ENCODE assay signal across 7 mouse cellular contexts in genomic region chr2:114201574-114201973, GRCm38 (mm10). TPM values are rescaled to one million over a fixed set of nuclear protein-coding genes. Genes with fewer than 3 reads are reported as not detected.
DNase-seq lines count a peak whose midpoint lies in the region; ATAC-seq and TF ChIP-seq lines count a peak whose summit lies in the region.

No protein-coding gene starts in this region.

- peaks cover 9% of the 10 kb centered on the region for H3K4me1 ChIP-seq in lung, embryonic 16.5 days (replicated peaks; ENCODE audit: control insufficient read depth, insufficient read depth, low read length)
- peaks cover 10% of the 10 kb centered on the region for H3K4me1 ChIP-seq in forebrain, embryonic 12.5 days
- H3K4me1 ChIP-seq in limb, embryonic 12.5 days (replicated peaks), result peaks cover 10% of the 10 kb centered on the region
- 0 out of 2 replicates have a peak, but pooled peaks cover 3% of the 10 kb centered on the region for H3K4me1 ChIP-seq in small intestine, adult 2 months (ENCODE audit: control insufficient read depth, insufficient read depth, insufficient read length, low read length)

- H3K27me3 ChIP-seq in lung, embryonic 16.5 days (ENCODE audit: control insufficient read depth, insufficient read depth, low read depth, low read length), result no peaks in the 10 kb centered on the region
- no peaks in the 10 kb centered on the region for H3K27me3 ChIP-seq in forebrain, embryonic 12.5 days
- no peaks in the 10 kb centered on the region; the same call in 1 of the 2 replicates for H3K27me3 ChIP-seq in limb, embryonic 12.5 days
- no peaks in the 10 kb centered on the region for H3K27me3 ChIP-seq in small intestine, adult 2 months (ENCODE audit: control insufficient read depth, insufficient read depth, low read length)

- no peaks in the 10 kb centered on the region for H3K36me3 ChIP-seq in lung, embryonic 16.5 days (ENCODE audit: control insufficient read depth, insufficient read depth, low read length)
- H3K36me3 ChIP-seq in forebrain, embryonic 12.5 days (replicated peaks), result peaks cover 7% of the 10 kb centered on the region
- H3K36me3 ChIP-seq in limb, embryonic 12.5 days, result peaks cover 8% of the 10 kb centered on the region
- H3K36me3 ChIP-seq in small intestine, adult 2 months (ENCODE audit: control insufficient read depth, insufficient read depth, low read length), result peaks cover 1% of the 10 kb centered on the region; the same call in 1 of the 2 replicates

- no peak for DNase-seq in lung, postnatal 25 days (ENCODE audit: low spot score)
- DNase-seq in layer of hippocampus, postnatal 36 days, result no peak
- no peak for DNase-seq in kidney, adult 8-10 months

- no peak for ATAC-seq in lung, embryonic 16.5 days (ENCODE audit: low read depth)
- peak; percentile 41; the same call in 1 of the 2 replicates for ATAC-seq in forebrain, embryonic 12.5 days (ENCODE audit: low FRiP score)
- no peak for ATAC-seq in limb, embryonic 12.5 days (ENCODE audit: insufficient number of reproducible peaks, insufficient read depth, low FRiP score, low TSS enrichment, low read depth)

- no peak for TF ChIP-seq CTCF in small intestine, adult 2 months (IDR thresholded peaks at IDR 0.05; ENCODE audit: extremely low read depth, insufficient read length, insufficient replicate concordance, low read depth, low read length)

- peak overlapping the region; percentile 75 for H3K4me3 ChIP-seq in lung, embryonic 16.5 days (ENCODE audit: low read length)
- H3K4me3 ChIP-seq in forebrain, embryonic 12.5 days (replicated peaks), result peak overlapping the region; percentile 83
- H3K4me3 ChIP-seq in limb, embryonic 12.5 days (replicated peaks), result peak overlapping the region; percentile 83
- peak overlapping the region; percentile 92 for H3K4me3 ChIP-seq in small intestine, adult 2 months (ENCODE audit: low read depth, low read length)

- H3K9me3 ChIP-seq in lung, embryonic 16.5 days (ENCODE audit: control insufficient read depth, low read length), result no peaks in the 10 kb centered on the region
- H3K9me3 ChIP-seq in forebrain, embryonic 12.5 days, result no peaks in the 10 kb centered on the region
- no peaks in the 10 kb centered on the region for H3K9me3 ChIP-seq in limb, embryonic 12.5 days

- no peak overlapping the region for H3K27ac ChIP-seq in lung, embryonic 16.5 days (ENCODE audit: low read length)
- H3K27ac ChIP-seq in forebrain, embryonic 12.5 days, result peak overlapping the region; percentile 71; the same call in 1 of the 2 replicates
- no peak overlapping the region for H3K27ac ChIP-seq in limb, embryonic 12.5 days
- no peak overlapping the region for H3K27ac ChIP-seq in small intestine, adult 2 months (ENCODE audit: insufficient read depth, low read depth, low read length)

- no peak for TF ChIP-seq POLR2A in small intestine, adult 2 months (IDR thresholded peaks at IDR 0.05; ENCODE audit: low read depth, low read length)

- peak overlapping the region; percentile 91 for H3K9ac ChIP-seq in lung, embryonic 16.5 days (ENCODE audit: low read length)
- H3K9ac ChIP-seq in forebrain, embryonic 12.5 days, result peak overlapping the region; percentile 82
- H3K9ac ChIP-seq in limb, embryonic 12.5 days (replicated peaks), result peak overlapping the region; percentile 90

- 30% methylated on average over 4 of the region's 4 CpGs for WGBS in lung, embryonic 16.5 days
- 34% methylated on average over 4 of the region's 4 CpGs for WGBS in forebrain, embryonic 12.5 days
- 39% methylated on average over 4 of the region's 4 CpGs for WGBS in limb, embryonic 12.5 days
- 34% methylated on average over 4 of the region's 4 CpGs for WGBS in small intestine, adult 2 months

- H3K4me2 ChIP-seq in lung, embryonic 16.5 days (ENCODE audit: low read depth, low read length), result peak overlapping the region; percentile 58
- peak overlapping the region; percentile 63 for H3K4me2 ChIP-seq in forebrain, embryonic 12.5 days
- peak overlapping the region; percentile 61 for H3K4me2 ChIP-seq in limb, embryonic 12.5 days

RNA-seq across cellular contexts. Expression of gene Zfp770, which starts 0.3 kb away (rescaled TPM):
- 3.3 and 3.6 TPM in 2 replicates for polyA plus RNA-seq in lung, embryonic 16.5 days (2015; fragmentation: Nextera tagmentation; extraction: Ambion mirVana)
- polyA plus RNA-seq in forebrain, embryonic 12.5 days (2016; fragmentation: Nextera tagmentation; extraction: Ambion mirVana), result 4.8 and 4.9 TPM in 2 replicates
- 3.6 and 3.9 TPM in 2 replicates for polyA plus RNA-seq in limb, embryonic 12.5 days (2016; fragmentation: Nextera tagmentation; extraction: Ambion mirVana)
- 0.09 and 0.13 TPM in 2 replicates for polyA plus RNA-seq in small intestine, adult 2 months (2012; rRNA removed)
- total RNA-seq in layer of hippocampus, postnatal 36 days (2021), result 10 to 100 TPM; 23.5 to 24.6 TPM

RNA-seq across cellular contexts. Expression of gene Aqr, which starts 14.8 kb away (rescaled TPM):
- polyA plus RNA-seq in lung, embryonic 16.5 days (2015; fragmentation: Nextera tagmentation; extraction: Ambion mirVana), result 34.6 and 38.5 TPM in 2 replicates
- 58.9 and 71.2 TPM in 2 replicates for polyA plus RNA-seq in forebrain, embryonic 12.5 days (2016; fragmentation: Nextera tagmentation; extraction: Ambion mirVana)
- 54.6 and 54.9 TPM in 2 replicates for polyA plus RNA-seq in limb, embryonic 12.5 days (2016; fragmentation: Nextera tagmentation; extraction: Ambion mirVana)
- 4.9 and 10.2 TPM in 2 replicates for polyA plus RNA-seq in small intestine, adult 2 months (2012; rRNA removed)
- total RNA-seq in layer of hippocampus, postnatal 36 days (2021), result 10 to 100 TPM; 30.3 to 32.1 TPM
